Mouse (Mus musculus) neural tube, embryonic 12.5 days (tissue): ENCODE measurements around the gene Spag8. TPM values are rescaled to one million over a fixed set of nuclear protein-coding genes. Genes with fewer than 3 reads are reported as not detected.

Experiments used
- ATAC-seq: fragments of 200-750 bp; cut with Nextera tagmentation; 2 replicates; pipeline ENCODE4 v1.8.0; 2017; ENCODE audit warnings: low read depth, mild to moderate bottlenecking, moderate TSS enrichment, moderate library complexity; ENCODE audit not compliant: low FRiP score
- H3K27ac ChIP-seq: fragments of 300-500 bp; sonication (generic); 2 replicates; pipeline ENCODE4 v1.5.1; 2016
- H3K27me3 ChIP-seq: fragments of 300-500 bp; sonication (generic); replicated peaks from 2 replicates; pipeline ENCODE4 v1.6.1; 2016; ENCODE audit warnings: mild to moderate bottlenecking
- H3K36me3 ChIP-seq: fragments of 300-500 bp; sonication (generic); 2 replicates; pipeline ENCODE4 v1.6.1; 2016; ENCODE audit warnings: mild to moderate bottlenecking
- H3K4me1 ChIP-seq: fragments of 300-500 bp; sonication (generic); 2 replicates; pipeline ENCODE4 v1.6.1; 2016
- H3K4me2 ChIP-seq: fragments of 300-500 bp; sonication (generic); replicated peaks from 2 replicates; pipeline ENCODE4 v1.6.1; 2016; ENCODE audit warnings: mild to moderate bottlenecking
- H3K4me3 ChIP-seq: fragments of 300-500 bp; sonication (generic); 2 replicates; pipeline ENCODE4 v1.5.1; 2016
- H3K9ac ChIP-seq: fragments of 300-500 bp; sonication (generic); 2 replicates; pipeline ENCODE4 v1.6.1; 2016; ENCODE audit warnings: mild to moderate bottlenecking
- H3K9me3 ChIP-seq: fragments of 300-500 bp; sonication (generic); 2 replicates; pipeline ENCODE4 v1.6.1; 2016; ENCODE audit warnings: mild to moderate bottlenecking
- WGBS: fragments of 180-500 bp; shearing (Covaris S2); methylation state at CpG from one replicate; pipeline ENCODE4 v1.1.7; 2016; 5-methylcytosine and 5-hydroxymethylcytosine counted together
- polyA plus RNA-seq: library from polyadenylated mRNA; unstranded; fragments of >200 nt; fragmentation: Nextera tagmentation; extraction: Ambion mirVana; gene quantifications from 2 replicates; pipeline ENCODE4 v1.2.1, GENCODE M21; 2016

The Spag8 gene
- polyA plus RNA-seq, result 2.7 and 3.0 TPM in 2 replicates

GRCm38 (mm10) chr4:43653161-43654015 lies at the start of gene Spag8:
Spag8 (minus strand) TSS chr4:43653594.
- Histone ChIP-seq H3K4me1 (peaks cover 20% of the 10 kb centered on the region), H3K4me3 (0 out of 2 replicates have a peak within 1 kb of the TSS, but pooled peaks have one; percentile 12), H3K4me2 (peak within 1 kb of the TSS; percentile 54), H3K9me3 (peaks cover 7% of the 10 kb centered on the region; the same call in 1 of the 2 replicates), H3K27me3 (no peaks in the 10 kb centered on the region), H3K36me3 (peaks cover 27% of the 10 kb centered on the region), H3K9ac (no peak within 1 kb of the TSS), H3K27ac (no peak within 1 kb of the TSS)
- ATAC-seq, result no peak
- WGBS, result 21% methylated on average over 24 of the region's 24 CpGs

- Histone ChIP-seq H3K36me3 (no peaks in the 10 kb centered on the region), H3K27me3 (no peaks in the 10 kb centered on the region), H3K4me2 (no peak within 1 kb of the TSS), H3K27ac (no peak within 1 kb of the TSS), H3K9ac (no peak within 1 kb of the TSS), H3K4me3 (no peak within 1 kb of the TSS), H3K4me1 (no peaks in the 10 kb centered on the region), H3K9me3 (no peaks in the 10 kb centered on the region)
- WGBS, result 93% methylated on average over 6 of the region's 6 CpGs
- no peak for ATAC-seq
Measured at GRCm38 (mm10) chr4:43700707-43701106, 47.3 kb upstream of the Spag8 start, which contains the start of gene Olfr70. Olfr70 (minus strand) TSS chr4:43700807.

- Histone ChIP-seq H3K9me3 (no peaks in the 10 kb centered on the region), H3K27me3 (no peaks in the 10 kb centered on the region), H3K36me3 (no peaks in the 10 kb centered on the region), H3K9ac (no peak overlapping the region), H3K27ac (no peak overlapping the region), H3K4me3 (no peak overlapping the region), H3K4me2 (no peak overlapping the region), H3K4me1 (no peaks in the 10 kb centered on the region)
- ATAC-seq, result no peak
- WGBS, result 90% methylated on average over 13 of the region's 13 CpGs
Measured at GRCm38 (mm10) chr4:43696561-43696960, 43.2 kb upstream of the Spag8 start.

- Histone ChIP-seq H3K27me3 (no peaks in the 10 kb centered on the region), H3K9me3 (no peaks in the 10 kb centered on the region), H3K36me3 (peaks cover 4% of the 10 kb centered on the region; the same call in 1 of the 2 replicates), H3K4me1 (no peaks in the 10 kb centered on the region), H3K4me2 (no peak overlapping the region), H3K27ac (no peak overlapping the region), H3K9ac (no peak overlapping the region), H3K4me3 (no peak overlapping the region)
- no peak for ATAC-seq
- 35% methylated on average over 9 of the region's 9 CpGs for WGBS
Measured at GRCm38 (mm10) chr4:43695249-43695671, 41.9 kb upstream of the Spag8 start.

GRCm38 (mm10) chr4:43694439-43695248 lies 41.2 kb upstream of the Spag8 start:
- no peak overlapping the region for H3K27ac ChIP-seq
- no peak for ATAC-seq
- H3K4me2 ChIP-seq, result no peak overlapping the region
- no peak overlapping the region for H3K9ac ChIP-seq
- H3K27me3 ChIP-seq, result no peaks in the 10 kb centered on the region
- H3K4me3 ChIP-seq, result no peak overlapping the region
- no peaks in the 10 kb centered on the region for H3K4me1 ChIP-seq
- WGBS, result 81% methylated on average over 1 of the region's 1 CpGs
- no peaks in the 10 kb centered on the region for H3K9me3 ChIP-seq
- H3K36me3 ChIP-seq, result peaks cover 11% of the 10 kb centered on the region

- WGBS, result 81% methylated on average over 5 of the region's 5 CpGs
- H3K4me3 ChIP-seq, result no peak overlapping the region
- no peak for ATAC-seq
Measured at GRCm38 (mm10) chr4:43693806-43694241, 40.4 kb upstream of the Spag8 start.

GRCm38 (mm10) chr4:43691026-43691425 lies 37.6 kb upstream of the Spag8 start:
- Histone ChIP-seq H3K9ac (no peak overlapping the region), H3K27me3 (no peaks in the 10 kb centered on the region), H3K4me3 (no peak overlapping the region), H3K4me1 (no peaks in the 10 kb centered on the region), H3K4me2 (no peak overlapping the region), H3K9me3 (no peaks in the 10 kb centered on the region), H3K36me3 (peaks cover 32% of the 10 kb centered on the region), H3K27ac (no peak overlapping the region)
- 86% methylated on average over 5 of the region's 5 CpGs for WGBS
- ATAC-seq, result no peak

More at GRCm38 (mm10) chr4:43693806-43694241, 40.4 kb upstream of the Spag8 start:
- no peak overlapping the region for H3K4me2 ChIP-seq
- H3K27ac ChIP-seq, result no peak overlapping the region
- H3K9me3 ChIP-seq, result no peaks in the 10 kb centered on the region
- peaks cover 19% of the 10 kb centered on the region for H3K36me3 ChIP-seq
- no peaks in the 10 kb centered on the region for H3K4me1 ChIP-seq
- H3K27me3 ChIP-seq, result no peaks in the 10 kb centered on the region
- H3K9ac ChIP-seq, result no peak overlapping the region

GRCm38 (mm10) chr4:43690021-43690420 lies 36.6 kb upstream of the Spag8 start:
- Histone ChIP-seq H3K4me2 (no peak overlapping the region), H3K4me1 (no peaks in the 10 kb centered on the region), H3K36me3 (peaks cover 42% of the 10 kb centered on the region), H3K4me3 (no peak overlapping the region), H3K9me3 (no peaks in the 10 kb centered on the region), H3K27ac (no peak overlapping the region), H3K9ac (no peak overlapping the region), H3K27me3 (no peaks in the 10 kb centered on the region)
- ATAC-seq, result no peak
- 94% methylated on average over 17 of the region's 17 CpGs for WGBS

- H3K36me3 ChIP-seq, result peaks cover 76% of the 10 kb centered on the region
- 92% methylated on average over 7 of the region's 7 CpGs for WGBS
Measured at GRCm38 (mm10) chr4:43679416-43680043, 26.1 kb upstream of the Spag8 start.

GRCm38 (mm10) chr4:43678541-43678940 lies 25.1 kb upstream of the Spag8 start:
- Histone ChIP-seq H3K4me2 (no peak overlapping the region), H3K9me3 (no peaks in the 10 kb centered on the region), H3K4me1 (no peaks in the 10 kb centered on the region), H3K27ac (no peak overlapping the region), H3K9ac (no peak overlapping the region), H3K27me3 (no peaks in the 10 kb centered on the region), H3K36me3 (peaks cover 79% of the 10 kb centered on the region), H3K4me3 (no peak overlapping the region)
- ATAC-seq, result no peak
- 89% methylated on average over 6 of the region's 6 CpGs for WGBS

More at GRCm38 (mm10) chr4:43679416-43680043, 26.1 kb upstream of the Spag8 start:
- Histone ChIP-seq H3K27ac (no peak overlapping the region), H3K4me1 (no peaks in the 10 kb centered on the region), H3K27me3 (no peaks in the 10 kb centered on the region), H3K4me2 (no peak overlapping the region), H3K4me3 (no peak overlapping the region), H3K9me3 (no peaks in the 10 kb centered on the region), H3K9ac (no peak overlapping the region)
- no peak for ATAC-seq

- Histone ChIP-seq H3K36me3 (peaks cover 57% of the 10 kb centered on the region), H3K4me3 (no peak overlapping the region), H3K27me3 (no peaks in the 10 kb centered on the region), H3K4me1 (peaks cover 13% of the 10 kb centered on the region; the same call in 1 of the 2 replicates), H3K27ac (no peak overlapping the region), H3K9ac (no peak overlapping the region), H3K4me2 (no peak overlapping the region), H3K9me3 (no peaks in the 10 kb centered on the region)
- no peak for ATAC-seq
- 84% methylated on average over 4 of the region's 4 CpGs for WGBS
Measured at GRCm38 (mm10) chr4:43675608-43676007, 22.2 kb upstream of the Spag8 start.

- no peak for ATAC-seq
- Histone ChIP-seq H3K4me2 (no peak overlapping the region), H3K27me3 (no peaks in the 10 kb centered on the region), H3K4me3 (no peak overlapping the region), H3K27ac (no peak overlapping the region), H3K9me3 (no peaks in the 10 kb centered on the region), H3K9ac (no peak overlapping the region), H3K36me3 (peaks cover 53% of the 10 kb centered on the region), H3K4me1 (peaks cover 18% of the 10 kb centered on the region)
- 64% methylated on average over 5 of the region's 5 CpGs for whole genome bisulfite sequencing
Measured at GRCm38 (mm10) chr4:43674974-43675373, 21.6 kb upstream of the Spag8 start.
